Mouse (Mus musculus) urinary bladder, postnatal 4 days (tissue): ENCODE results near the gene Capzb.
A peak's percentile ranks its signal among the peaks of the same experiment; 100 is the strongest.

Experiments used
- DNase-seq, 2 experiments: peaks; one replicate each; pipeline ENCODE4 v3.0.0; 2021 to 2022; ENCODE audit warnings: low spot score in 2 of 2

The Capzb gene

GRCm38 (mm10) chr4:139192499-139193175 is at the start of gene Capzb:
Capzb (plus strand) TSS chr4:139192899.
- DNase-seq = peak; percentile 97 to 98

DNA sequence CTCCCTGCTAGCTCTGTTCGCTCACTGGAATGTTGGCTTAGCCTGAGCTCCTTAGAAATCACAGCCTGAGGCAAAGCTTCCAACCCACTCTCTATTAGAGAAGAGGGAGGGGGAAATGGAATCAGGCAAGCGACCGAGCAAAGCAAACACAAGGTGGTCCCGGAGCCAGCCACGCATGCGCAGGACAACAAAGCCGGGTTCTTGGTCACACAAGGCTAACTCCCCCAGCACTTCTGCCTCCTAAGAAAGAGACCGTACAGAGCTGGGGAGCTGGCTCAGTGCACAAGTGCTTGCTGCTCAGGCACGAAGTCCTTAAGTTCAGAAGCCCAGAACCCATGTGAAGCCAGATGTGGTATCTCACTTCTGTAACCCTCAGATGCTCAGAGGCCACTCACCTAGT is 49.7 kb upstream of the Capzb start:
- no peak for DNase-seq

- DNase-seq = no peak
Measured at GRCm38 (mm10) chr4:139144577-139144976, 48.1 kb upstream of the Capzb start.

DNA sequence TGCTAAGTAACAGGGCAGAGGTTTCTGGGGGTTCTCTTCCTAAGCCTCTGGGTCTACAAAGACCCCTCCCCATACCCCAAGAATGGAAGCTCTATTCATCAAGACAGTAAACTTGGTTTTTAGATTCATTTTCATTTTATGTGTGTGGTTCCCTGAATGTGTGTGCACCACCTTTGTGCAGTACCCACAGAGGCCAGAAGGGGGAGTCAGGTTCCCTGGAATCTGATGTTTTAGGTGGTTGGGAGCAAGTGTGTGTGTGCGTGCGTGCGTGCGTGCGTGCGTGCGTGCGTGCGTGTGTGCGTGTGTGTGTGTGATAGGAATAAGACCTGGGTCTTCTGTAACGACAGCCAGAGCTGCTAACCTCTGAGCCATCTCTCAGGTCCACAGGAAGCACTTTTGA is 47.5 kb upstream of the Capzb start:
- DNase-seq = no peak

GRCm38 (mm10) chr4:139146760-139147159 is 45.9 kb upstream of the Capzb start:
- DNase-seq = peak in 1 of 2 experiments; percentile 31

DNA sequence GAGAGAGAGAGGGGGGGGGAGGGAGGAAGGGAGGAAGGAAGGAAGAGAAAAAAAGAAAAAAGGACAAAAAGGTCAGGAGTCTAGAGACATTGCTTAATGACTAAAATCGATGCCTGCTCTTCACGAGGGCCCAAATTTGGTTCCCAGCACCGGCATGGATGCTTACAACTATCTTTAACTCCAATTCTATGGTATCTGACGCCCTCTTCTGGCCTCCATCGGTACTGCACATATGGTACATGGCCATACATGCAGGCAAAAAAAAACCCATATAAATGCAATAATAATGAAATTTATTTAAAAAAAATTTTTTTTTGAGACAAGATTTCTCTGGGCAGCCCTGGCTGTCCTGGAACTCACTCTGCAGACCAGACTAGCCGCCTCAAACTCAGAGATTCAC is 41.3 kb upstream of the Capzb start:
- DNase-seq = no peak

DNA sequence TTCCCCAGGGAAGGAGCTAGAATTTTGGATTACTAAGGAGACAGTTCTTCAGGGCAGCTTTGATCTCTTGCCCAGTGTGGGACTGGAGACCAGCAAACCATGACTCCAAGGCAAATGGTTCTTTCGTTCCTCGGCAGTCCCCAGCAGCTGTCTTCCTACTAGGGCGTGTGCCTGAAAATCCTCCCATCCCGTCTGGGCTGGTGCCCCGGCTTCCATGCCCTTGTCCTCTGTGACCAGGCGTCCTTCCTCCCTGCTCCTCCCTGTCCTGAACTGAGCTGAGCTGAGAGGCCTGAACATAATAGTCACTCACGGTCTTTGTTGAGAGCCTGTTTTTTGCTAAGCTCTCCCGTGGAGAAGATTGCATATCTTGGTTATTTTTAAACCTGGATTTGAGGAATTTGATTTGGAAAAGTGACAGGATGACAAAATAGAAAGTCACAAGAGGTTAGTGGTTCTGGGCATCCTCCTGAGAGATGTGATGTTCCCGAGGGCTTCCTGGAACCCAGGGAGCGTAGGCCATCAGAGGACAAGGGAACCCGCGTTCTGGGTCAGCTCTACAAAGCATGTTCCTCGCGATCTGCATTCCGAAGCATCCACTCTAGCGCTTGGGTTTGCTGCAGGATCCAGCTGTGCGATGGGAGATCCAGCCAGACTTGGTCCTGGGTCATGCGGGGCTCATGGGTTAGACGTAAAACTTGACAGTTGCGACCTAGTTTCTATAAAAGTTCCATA is 38.0 kb upstream of the Capzb start:
- DNase-seq = no peak

DNA sequence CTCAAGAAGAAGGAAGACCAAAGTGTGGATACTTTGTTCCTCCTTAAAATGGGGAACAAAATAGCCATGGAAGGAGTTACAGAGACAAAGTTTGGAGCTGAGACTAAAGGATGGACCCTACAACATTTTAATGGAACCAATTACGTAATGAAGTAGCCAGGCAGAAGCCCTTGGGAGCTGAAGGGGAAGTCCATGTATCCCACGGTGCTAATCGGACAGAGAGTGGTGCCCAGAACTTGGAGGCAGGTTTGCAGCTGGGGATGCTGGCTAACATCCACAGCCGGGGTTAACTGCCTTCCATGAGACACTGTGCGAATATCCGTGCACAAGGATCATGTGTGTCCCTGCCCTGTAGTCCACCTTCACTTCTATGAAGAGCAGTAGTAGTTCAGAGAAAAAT is 36.2 kb upstream of the Capzb start:
- no peak for DNase-seq

DNA sequence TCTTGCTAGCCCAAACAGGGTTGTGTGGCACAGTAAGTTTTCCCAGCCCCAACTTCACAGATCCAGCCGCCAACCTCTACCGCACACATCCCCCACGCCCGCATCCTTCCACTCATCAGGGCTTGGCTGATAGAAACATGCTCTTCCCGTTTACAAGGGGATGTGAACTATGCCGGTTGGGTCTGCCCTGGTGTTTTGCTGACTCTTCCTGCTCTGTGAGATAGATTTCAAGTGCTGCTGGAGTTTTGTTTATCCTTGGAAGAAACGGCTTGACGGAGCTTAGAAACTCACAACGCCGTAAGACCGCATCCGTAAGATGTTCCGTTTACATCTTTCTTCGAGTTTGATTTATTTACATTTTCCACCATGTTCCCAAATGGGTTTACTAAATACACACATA is 34.3 kb upstream of the Capzb start:
- no peak for DNase-seq

DNA sequence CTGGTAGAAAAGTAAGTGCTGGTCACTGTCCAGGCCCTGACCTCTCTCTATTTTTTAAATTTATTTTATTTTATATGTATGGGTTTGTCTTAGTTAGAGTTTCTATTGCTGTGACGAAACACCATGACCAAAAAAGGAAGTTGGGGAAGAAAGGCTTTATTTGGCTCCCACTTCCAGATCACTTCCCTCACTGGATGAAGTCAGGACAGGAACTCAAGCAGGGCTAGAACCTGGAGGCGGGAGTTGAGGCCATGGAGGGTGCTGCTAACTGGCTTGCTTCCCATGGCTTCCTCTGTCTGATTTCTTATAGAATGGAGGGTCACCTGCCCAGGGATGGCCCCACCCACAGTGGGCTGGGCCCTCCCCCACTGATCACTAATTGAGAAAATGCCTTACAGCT is 31.6 kb upstream of the Capzb start:
- no peak for DNase-seq

DNA sequence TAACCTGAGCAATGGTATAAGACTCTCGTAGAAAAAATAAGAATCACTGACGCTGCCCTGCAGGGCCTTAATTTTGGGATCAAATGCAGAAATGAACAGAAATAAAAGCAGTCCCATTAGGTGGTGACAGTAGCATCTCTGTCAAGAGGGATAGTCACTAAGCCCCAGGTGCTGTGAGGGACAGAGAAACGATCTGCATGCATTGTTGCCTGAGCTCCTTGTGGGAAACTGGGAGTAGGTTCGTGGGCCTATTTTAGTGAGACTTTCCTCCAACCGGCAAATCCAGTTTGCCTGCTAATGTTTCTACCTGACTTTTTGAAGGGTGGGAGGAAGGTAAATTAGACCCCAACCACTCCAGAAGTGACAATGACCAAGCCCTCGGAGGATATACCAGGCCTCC is 28.6 kb upstream of the Capzb start:
- DNase-seq = no peak

GRCm38 (mm10) chr4:139165259-139165658 is 27.4 kb upstream of the Capzb start:
- DNase-seq = no peak

DNA sequence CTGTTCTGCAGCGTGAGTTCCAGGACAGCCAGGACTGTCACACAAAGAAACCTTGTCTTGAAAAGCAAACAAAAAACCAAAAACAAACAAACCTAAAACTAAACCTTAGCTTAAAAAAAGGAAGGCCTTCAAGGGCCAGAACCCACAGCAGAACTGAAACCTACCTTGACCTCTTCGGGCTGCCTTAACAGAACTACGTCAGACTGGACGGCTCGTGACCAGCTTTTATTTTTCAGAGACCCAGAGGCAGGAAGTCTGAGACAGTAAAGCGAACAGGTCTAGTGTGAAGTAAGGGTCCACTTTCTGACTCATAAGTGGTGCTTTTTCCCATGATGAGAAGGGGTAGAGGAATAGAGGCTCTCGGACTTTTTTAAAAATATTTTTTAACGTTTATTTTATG is 26.5 kb upstream of the Capzb start:
- DNase-seq = no peak

DNA sequence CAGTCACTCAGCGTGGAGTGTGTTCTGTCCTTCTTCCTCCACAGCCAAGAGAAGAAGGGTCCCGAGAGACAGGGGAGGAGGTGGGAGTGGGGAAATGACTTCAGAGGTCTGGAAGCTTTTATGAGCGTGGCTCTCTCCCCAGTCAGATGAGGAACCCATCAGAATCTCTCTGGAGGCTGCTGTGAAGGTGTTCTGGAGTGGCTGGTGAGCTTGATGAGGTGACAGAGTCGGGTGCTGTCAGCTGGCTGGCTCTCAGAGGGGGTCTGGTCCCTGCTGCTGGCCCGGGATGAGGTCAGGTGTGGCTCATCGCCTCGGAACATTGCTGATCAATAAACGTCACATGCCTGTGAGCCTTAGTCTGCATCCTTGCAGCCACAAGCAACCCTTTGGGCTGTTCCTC is 25.6 kb upstream of the Capzb start:
- no peak for DNase-seq

DNA sequence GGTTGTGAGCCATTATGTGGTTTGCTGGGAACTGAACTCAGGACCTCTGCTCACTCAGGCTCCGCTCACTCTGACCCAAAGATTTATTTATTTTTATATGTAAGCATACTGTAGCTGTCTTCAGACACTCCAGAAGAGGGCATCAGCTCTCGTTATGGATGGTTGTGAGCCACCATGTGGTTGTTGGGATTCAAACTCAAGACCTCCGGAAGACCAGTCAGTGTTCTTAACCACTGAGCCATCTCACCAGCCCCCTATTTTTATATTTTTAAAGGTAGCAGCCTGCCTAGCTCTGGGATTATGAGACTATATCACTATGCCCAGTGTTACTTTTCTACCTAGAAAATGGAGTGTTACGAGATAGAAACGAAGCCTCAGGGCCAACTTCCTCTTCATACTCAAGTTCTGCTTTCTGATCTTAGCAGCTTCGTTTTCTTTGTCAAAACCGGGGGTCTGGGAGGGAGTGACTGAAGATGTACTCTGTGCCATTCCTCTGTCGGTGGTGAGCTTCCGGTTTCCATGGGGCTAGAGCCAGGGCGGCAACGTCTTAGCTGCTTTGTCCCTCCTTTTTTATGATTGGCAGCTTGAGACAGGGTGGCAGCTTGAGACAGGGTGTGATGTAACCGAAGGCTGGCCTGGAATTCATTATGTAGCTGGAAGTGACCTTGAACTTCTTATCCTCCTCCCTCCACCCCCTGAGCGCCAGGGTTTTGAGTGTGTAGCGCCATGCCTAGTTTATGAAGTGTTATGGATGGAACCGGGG is 23.5 kb upstream of the Capzb start:
- DNase-seq = peak in 1 of 2 experiments; percentile 46

GRCm38 (mm10) chr4:139169748-139170279 is 22.9 kb upstream of the Capzb start:
- DNase-seq = no peak

- DNase-seq = peak; percentile 68 to 80
Measured at GRCm38 (mm10) chr4:139175061-139175971, 17.4 kb upstream of the Capzb start.

DNA sequence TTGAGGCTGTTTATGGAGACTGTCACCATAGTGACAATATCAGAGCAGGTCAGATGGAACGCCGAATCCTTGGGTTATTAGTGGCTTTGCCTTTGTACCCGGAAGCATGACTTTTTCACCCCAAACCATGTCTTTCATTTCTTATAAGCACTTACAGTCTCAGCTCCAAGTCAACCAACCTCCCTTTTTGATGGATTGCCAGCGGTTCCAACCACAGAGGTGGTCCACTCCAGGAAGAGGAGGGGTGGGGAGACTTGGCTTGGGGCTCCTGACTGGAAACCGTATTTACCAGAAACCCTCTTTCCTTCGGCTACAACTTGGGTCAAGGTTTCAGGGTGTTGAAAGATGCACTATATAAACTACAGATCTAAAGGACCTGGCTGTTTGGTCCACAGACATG is 16.7 kb upstream of the Capzb start:
- peak in 1 of 2 experiments; percentile 42 for DNase-seq

DNA sequence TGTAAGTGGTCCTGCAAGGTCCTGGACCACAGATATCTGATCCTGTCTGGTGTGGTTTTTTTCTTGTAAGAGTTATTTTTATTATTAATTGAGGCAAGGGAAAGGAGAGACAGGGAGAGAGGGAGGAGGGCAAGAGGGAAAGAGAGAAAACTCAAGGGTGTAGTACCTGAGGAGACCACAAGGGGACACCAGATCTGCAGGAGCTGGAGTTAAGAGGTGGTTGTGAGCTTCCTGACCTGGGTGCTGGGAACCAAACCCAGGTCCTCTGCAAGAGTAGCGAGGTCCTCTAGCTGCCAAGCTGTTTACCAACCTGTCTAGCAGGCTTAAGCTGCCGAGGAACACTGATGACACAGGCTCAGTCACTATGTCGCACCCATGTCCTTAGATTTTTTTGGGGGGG is 14.8 kb upstream of the Capzb start:
- no peak for DNase-seq

DNA sequence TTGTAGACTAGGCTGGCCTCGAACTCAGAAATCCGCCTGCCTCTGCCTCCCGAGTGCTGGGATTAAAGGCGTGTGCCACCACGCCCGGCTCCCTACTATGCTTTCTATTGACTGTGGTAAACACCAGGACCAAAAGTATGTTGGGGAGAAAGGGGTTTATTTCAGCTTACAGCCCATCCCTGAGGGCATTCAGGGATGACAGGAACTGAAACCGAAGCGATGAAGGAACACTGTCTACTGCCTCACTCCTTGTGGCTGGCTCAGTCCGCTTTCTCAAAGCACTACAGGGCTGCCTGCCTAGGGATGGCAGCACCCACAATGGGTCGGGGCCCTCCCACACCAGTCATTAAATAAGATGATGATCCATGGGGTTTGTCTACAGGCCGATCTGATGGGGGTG is 14.3 kb upstream of the Capzb start:
- no peak for DNase-seq

DNA sequence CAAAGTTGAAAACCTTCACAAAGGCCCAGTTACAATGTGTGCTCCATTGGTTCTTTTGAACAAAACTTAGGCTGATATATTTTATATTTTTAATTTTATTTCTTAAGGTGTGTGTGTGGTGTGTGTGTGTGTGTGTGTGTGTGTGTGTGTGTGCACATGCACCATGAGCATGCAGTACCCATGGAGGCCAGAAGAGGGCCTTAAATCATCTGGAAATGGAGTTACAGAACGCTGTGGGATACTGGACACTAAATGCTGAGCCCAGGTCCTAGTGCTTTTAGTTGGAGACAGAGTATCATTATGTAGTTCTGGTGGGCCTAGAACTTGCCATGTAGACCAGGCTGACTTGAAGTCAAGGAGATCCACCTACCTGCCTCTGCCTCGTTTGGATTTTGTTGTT is 13.5 kb upstream of the Capzb start:
- DNase-seq = no peak
